Mouse (Mus musculus) C2C12 (cell line): ENCODE results near the gene Gm20388. TPM values are rescaled to one million over a fixed set of nuclear protein-coding genes. Genes with fewer than 3 reads are reported as not detected.

Source experiments
- H3K27me3 ChIP-seq: one replicate; pipeline ENCODE4 v1.6.1; 2011; ENCODE audit not compliant: control insufficient read depth, insufficient read depth, insufficient read length
- H3K36me3 ChIP-seq: one replicate; pipeline ENCODE4 v1.6.1; 2011; ENCODE audit not compliant: control insufficient read depth, insufficient read depth
- H3K4me3 ChIP-seq: one replicate; pipeline ENCODE4 v1.5.1; 2011; ENCODE audit warnings: mild to moderate bottlenecking, control low read depth; ENCODE audit not compliant: poor library complexity, insufficient read depth, severe bottlenecking
- H3K79me2 ChIP-seq: one replicate; pipeline ENCODE4 v1.6.1; 2011; ENCODE audit not compliant: control insufficient read depth, insufficient read depth
- H3K79me3 ChIP-seq: one replicate; pipeline ENCODE4 v1.6.1; 2011; ENCODE audit warnings: low read depth, control low read depth
- H3ac ChIP-seq: one replicate; pipeline ENCODE3; 2011; ENCODE audit warnings: low read depth; ENCODE audit not compliant: control insufficient read depth, insufficient read length
- CEBPB ChIP-seq: IDR thresholded peaks from one replicate; pipeline ENCODE4 v1.6.1; 2011; ENCODE audit warnings: low read depth, mild to moderate bottlenecking, control low read depth, moderate library complexity
- CTCF ChIP-seq: IDR thresholded peaks from one replicate; pipeline ENCODE4 v1.5.1; 2011; ENCODE audit not compliant: control insufficient read depth, insufficient read depth, insufficient read length
- FOSL1 ChIP-seq: IDR thresholded peaks from one replicate; pipeline ENCODE4 v1.8.0; 2011; ENCODE audit warnings: mild to moderate bottlenecking, low read length; ENCODE audit not compliant: poor library complexity, insufficient read depth, severe bottlenecking
- MAX ChIP-seq: IDR thresholded peaks from one replicate; pipeline ENCODE4 v1.6.1; 2011; ENCODE audit warnings: mild to moderate bottlenecking, control low read depth
- MYOD1 ChIP-seq: IDR thresholded peaks from one replicate; pipeline ENCODE4 v1.6.1; 2011; ENCODE audit warnings: low read depth; ENCODE audit not compliant: control insufficient read depth, insufficient read length
- MYOG ChIP-seq: IDR thresholded peaks from one replicate; pipeline ENCODE4 v1.6.1; 2011; ENCODE audit not compliant: control insufficient read depth, insufficient read length; ENCODE audit errors: extremely low read depth
- USF1 ChIP-seq: IDR thresholded peaks from one replicate; pipeline ENCODE4 v1.6.1; 2011; ENCODE audit warnings: low read depth, mild to moderate bottlenecking, control low read depth, moderate library complexity
- polyA plus RNA-seq: library from polyadenylated mRNA; unstranded; fragments of >200 nt; fragmentation: generic; extraction: Trizol; gene quantifications from one replicate; pipeline ENCODE4 v1.2.1, GENCODE M21; 2012; ENCODE audit warnings: missing spikeins

The Gm20388 gene
- polyA plus RNA-seq, 1 experiment, result 15.0 TPM

DNA sequence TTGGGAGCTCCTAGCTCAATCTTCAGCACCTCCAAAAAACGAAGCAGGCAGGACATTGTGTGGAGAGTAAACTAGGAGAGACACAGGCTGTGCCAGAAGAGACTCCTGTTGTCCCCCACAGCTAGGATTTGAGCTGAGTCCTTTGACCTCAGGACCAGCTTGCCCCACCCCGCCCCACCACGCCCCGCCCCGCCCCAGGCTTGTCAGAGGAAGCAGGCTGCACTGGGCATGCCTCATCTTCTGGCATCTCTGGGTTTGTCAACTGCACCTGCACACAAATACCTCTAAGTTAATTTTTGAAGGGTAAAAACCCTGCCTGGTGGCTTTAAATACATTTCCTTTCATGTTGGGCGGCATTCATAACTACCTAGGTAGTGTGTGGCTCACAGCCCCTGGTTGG, 290.7 kb downstream of the Gm20388 start:
- Histone ChIP-seq H3K27me3 (no peaks in the 10 kb centered on the region), H3K4me3 (no peak overlapping the region), H3K79me3 (no peaks in the 10 kb centered on the region), H3K36me3 (no peaks in the 10 kb centered on the region), H3K79me2 (no peaks in the 10 kb centered on the region), H3ac (no peak overlapping the region)
- TF ChIP-seq MYOG (no peak), MAX (no peak), CTCF (no peak), FOSL1 (no peak), MYOD1 (no peak), CEBPB (no peak), USF1 (no peak)

- H3K36me3 ChIP-seq, result no peaks in the 10 kb centered on the region
- no peak overlapping the region for H3K4me3 ChIP-seq
- H3ac ChIP-seq, result no peak overlapping the region
- no peaks in the 10 kb centered on the region for H3K79me2 ChIP-seq
- no peaks in the 10 kb centered on the region for H3K27me3 ChIP-seq
- H3K79me3 ChIP-seq, result no peaks in the 10 kb centered on the region
- TF ChIP-seq CTCF (no peak), MYOG (no peak), MYOD1 (no peak), MAX (no peak), USF1 (no peak), CEBPB (no peak), FOSL1 (no peak)
These were observed 291.9 kb downstream of the Gm20388 start for GRCm38 (mm10) chr8:120202546-120202945.

GRCm38 (mm10) chr8:120204736-120205360, 294.2 kb downstream of the Gm20388 start:
- no peak overlapping the region for H3ac ChIP-seq
- no peaks in the 10 kb centered on the region for H3K79me3 ChIP-seq

GRCm38 (mm10) chr8:120205916-120206315, 295.3 kb downstream of the Gm20388 start:
- Histone ChIP-seq H3K4me3 (no peak overlapping the region), H3K79me3 (no peaks in the 10 kb centered on the region), H3K36me3 (no peaks in the 10 kb centered on the region), H3K27me3 (no peaks in the 10 kb centered on the region), H3ac (no peak overlapping the region), H3K79me2 (no peaks in the 10 kb centered on the region)
- TF ChIP-seq FOSL1, result no peak
- no peak for TF ChIP-seq MYOG
- TF ChIP-seq USF1, result no peak
- no peak for TF ChIP-seq MYOD1
- TF ChIP-seq CTCF, result no peak
- TF ChIP-seq MAX, result no peak
- no peak for TF ChIP-seq CEBPB

More at GRCm38 (mm10) chr8:120204736-120205360, 294.2 kb downstream of the Gm20388 start:
- Histone ChIP-seq H3K27me3 (no peaks in the 10 kb centered on the region), H3K79me2 (no peaks in the 10 kb centered on the region), H3K36me3 (no peaks in the 10 kb centered on the region), H3K4me3 (no peak overlapping the region)
- TF ChIP-seq MYOD1 (no peak), CEBPB (no peak), FOSL1 (no peak), MYOG (no peak)

DNA sequence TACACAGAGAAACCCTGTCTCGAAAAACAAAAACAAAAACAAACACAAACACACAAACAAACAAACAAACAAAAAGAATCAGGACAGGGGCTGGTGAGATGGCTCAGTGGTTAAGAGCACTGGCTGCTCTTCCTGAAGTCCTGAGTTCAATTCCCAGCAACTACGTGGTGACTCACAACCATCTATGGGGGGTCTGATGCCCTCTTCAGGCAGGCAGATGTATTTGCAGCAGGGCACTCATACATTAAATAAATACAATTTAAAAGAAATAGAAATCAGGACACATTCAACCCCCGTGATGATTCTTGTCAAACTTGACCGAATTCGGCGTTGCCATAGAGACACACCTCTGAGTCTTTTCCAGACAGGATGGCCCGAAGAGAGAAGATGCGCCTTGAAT, 296.7 kb downstream of the Gm20388 start:
- H3K79me2 ChIP-seq, result no peaks in the 10 kb centered on the region
- H3K4me3 ChIP-seq, result no peak overlapping the region
- H3K27me3 ChIP-seq, result no peaks in the 10 kb centered on the region
- TF ChIP-seq MYOD1 (no peak), MYOG (no peak), CTCF (no peak), MAX (no peak), FOSL1 (no peak), CEBPB (no peak), USF1 (no peak)
- H3K79me3 ChIP-seq, result no peaks in the 10 kb centered on the region
- no peaks in the 10 kb centered on the region for H3K36me3 ChIP-seq
- no peak overlapping the region for H3ac ChIP-seq

DNA sequence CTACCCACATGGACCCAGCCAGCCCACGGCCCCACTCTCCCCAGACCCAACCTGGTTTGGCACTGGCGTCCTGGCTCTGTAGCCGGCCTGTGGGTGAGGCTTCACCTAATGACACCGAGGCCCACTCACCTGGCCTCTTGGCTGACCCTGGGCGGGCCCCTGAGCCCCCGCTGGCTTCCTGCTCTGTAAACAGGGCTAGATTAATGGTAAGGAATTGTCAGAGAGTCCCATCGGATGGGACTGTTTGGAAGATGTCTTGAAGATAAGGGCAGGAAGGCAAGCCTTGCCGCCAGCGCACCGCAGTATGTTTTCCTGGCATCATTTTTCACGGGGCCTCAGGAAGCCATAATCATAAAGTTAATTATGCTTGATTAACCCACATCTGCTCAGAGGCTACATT, 297.5 kb downstream of the Gm20388 start:
- H3K79me2 ChIP-seq, result no peaks in the 10 kb centered on the region
- no peak overlapping the region for H3K4me3 ChIP-seq
- no peaks in the 10 kb centered on the region for H3K79me3 ChIP-seq
- no peaks in the 10 kb centered on the region for H3K27me3 ChIP-seq
- no peaks in the 10 kb centered on the region for H3K36me3 ChIP-seq
- TF ChIP-seq FOSL1 (no peak), MYOD1 (no peak), MAX (no peak), CTCF (no peak), MYOG (no peak), USF1 (no peak), CEBPB (no peak)
- no peak overlapping the region for H3ac ChIP-seq
